Mouse (Mus musculus) testis, postnatal 10 days (tissue): ENCODE data around the gene Mndal.
"Not testable (repeated sequence)": the region's sequence is repeated elsewhere in the genome, so short reads cannot be mapped to it uniquely, and the experiment has no call there.

ENCODE experiments used
- DNase-seq: peaks from one replicate; pipeline ENCODE4 v3.0.0; 2021; ENCODE audit warnings: low spot score

Mndal gene

DNA sequence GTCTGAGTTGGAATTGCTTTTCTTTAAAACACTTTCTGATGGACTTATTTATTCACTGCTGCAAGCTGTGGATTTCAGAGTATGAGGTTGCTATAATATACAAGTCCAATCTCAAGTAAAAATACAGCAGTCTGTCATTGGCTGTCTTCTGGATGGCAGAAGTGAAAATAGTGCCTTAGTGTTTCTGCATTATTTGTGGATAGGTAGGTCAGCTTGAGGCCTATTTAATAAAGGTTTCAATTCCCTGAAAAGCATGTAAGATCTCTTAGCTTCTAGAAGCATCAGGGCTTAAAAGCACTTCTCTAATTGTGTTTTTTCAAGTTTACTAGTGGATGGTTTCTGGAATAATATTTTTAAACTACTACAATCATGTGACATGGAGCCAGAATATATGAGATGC, 52.5 kb downstream of the Mndal start:
- not testable (repeated sequence) for DNase-seq

DNA sequence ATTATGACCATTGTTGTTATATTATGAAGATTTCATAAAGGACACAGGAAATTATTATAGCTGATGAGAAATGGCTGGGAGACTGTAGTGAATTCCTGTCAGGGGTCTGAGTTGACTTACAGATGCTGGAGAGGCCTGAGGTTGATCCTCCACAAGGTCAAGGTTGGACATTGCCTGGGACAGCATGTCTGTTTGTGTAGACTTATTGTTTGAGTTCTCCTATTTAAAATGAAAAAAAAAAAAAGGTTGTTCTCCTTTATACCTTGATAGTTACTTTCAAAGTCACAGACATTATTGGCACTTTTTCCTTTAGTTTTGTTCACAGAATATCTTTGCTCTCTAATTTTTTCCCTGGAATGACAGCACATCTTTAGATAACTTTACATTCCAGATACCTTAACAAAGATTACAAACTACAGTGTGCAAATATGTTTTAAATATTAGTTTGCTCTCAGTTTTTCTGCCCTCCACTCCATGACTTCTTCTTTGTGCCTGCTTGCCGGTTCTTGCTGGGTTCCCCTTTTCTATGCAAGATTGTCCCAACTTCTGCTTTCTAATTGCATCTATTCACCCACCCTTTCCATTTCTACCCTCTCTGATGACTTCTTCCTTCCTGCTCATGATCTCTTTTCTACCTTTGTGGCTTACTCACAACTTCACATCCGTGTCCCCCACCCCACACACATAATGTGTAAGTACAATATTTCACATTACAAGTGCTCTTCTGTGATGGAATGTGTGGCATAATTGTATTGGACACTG, 55.1 kb downstream of the Mndal start:
- not testable (repeated sequence) for DNase-seq

DNA sequence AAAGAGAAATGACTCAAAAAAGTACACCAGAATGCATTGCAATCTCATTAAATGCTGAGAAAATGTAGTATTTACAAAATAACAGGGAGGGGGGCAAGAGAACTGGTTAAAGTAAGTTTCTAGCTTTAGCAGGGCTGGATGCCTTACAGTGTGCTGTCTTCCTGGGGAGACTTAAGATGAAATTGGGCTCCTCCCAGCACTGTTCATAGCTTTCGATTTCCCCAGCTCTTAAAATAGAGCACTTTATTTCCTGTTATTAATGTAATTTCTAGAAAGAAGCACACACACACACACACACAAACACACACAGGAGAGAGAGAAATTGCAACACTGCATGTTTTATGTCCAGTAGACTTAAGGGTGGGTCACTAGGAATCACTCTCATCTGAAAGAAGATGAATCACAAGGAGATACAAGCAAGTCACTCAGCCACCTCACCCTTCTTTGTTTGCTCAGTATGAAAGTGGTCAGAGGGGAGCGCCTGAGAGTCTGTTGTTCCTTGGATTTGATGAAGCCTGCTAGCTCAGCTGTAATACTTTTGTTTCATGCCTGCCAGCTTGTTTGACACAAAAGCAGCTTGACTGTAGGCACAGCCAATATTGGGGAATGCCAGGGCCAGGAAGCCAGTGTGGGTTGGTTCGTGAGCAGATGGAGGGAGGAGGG, 62.2 kb downstream of the Mndal start:
- DNase-seq = not testable (repeated sequence)

DNA sequence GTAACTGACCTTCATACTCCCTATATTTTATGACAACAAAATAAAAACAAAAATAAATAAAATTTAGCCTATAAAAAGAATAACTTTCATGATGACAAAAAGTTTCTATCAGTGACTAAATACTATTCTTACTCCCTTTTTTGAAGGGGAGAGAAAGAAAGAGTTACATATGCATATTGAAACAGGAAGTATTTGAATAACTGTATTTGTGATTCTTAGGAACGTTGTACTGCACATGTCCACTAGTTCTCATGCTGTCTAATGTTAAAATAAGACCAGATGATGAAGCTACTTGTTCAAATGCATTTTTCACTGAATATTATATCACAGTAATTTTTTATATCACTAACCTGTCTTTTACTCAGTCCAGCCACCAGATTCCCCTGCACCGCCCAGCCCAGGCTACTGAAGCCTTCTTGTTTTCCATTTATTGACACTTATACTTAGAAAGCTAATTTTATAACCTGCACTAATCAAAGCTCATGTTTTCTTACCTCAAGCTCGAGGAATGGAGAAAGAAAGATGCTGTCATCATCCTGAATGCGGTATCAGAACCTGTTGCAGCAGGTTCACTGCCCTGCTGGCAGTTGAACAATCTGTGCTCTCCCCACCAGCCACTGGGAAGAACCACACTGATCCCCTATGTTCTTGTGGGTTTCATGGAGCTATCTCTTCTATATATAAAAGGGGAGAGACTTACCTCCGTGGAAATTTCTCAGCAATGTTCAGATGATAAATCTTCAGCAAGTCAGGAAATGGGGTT, 62.9 kb downstream of the Mndal start:
- DNase-seq = not testable (repeated sequence)

DNA sequence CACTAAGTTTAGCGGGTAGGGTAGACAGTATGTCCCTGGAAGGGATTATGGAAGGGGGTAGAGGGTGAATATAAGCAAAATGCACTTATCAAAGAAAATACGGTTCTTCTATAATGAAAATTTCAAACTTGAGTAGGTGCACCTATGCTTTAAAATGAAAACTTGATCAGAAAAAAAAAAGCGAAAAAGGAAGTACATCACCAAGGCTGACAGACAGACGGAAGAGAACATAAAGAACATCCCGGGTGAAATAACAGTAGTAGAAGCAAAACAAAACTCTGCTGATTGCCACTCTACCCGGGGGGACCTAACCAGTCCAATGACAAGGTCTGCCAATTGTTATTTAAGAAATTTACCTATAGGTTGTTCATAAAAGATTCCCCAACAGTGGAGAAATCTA, 64.0 kb downstream of the Mndal start:
- DNase-seq = not testable (repeated sequence)

DNA sequence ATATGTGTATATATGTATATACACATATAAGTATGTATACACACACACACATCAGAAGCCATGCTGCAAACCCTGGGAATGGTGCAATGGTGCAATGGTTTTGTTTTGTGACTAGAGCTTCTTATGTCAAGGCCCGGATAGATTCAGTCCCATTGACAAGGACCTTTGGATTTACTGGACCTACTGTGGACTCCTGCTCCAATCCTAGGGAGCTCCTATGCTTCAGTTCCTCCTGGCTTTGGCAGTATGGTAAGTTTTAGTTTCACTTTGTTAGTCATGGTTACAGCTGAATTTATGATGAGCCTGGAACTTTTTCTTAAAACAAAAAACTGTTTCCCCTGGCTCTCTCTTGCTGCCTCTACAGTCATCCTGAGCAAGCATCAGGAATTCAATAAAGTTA, 65.2 kb downstream of the Mndal start:
- not testable (repeated sequence) for DNase-seq

DNA sequence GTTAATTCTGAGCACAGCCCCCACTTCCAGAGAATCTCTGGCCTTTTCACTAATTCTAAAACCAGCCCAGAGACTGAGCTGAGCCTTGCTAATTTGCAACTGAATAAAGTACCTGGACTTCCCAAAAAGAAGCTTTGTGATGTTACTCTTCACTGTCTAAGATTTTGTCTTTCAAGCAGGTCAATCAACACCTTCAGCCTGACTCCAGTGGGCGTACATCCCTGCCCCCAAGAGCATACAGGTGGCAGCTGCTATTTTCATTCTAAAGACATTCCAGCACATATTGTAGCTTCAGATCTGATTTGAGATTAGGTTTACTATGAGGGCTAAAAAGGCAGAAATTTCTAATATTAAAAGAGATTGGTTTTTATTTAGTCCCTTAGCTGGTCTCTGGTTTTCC, 73.7 kb downstream of the Mndal start:
- not testable (repeated sequence) for DNase-seq

DNA sequence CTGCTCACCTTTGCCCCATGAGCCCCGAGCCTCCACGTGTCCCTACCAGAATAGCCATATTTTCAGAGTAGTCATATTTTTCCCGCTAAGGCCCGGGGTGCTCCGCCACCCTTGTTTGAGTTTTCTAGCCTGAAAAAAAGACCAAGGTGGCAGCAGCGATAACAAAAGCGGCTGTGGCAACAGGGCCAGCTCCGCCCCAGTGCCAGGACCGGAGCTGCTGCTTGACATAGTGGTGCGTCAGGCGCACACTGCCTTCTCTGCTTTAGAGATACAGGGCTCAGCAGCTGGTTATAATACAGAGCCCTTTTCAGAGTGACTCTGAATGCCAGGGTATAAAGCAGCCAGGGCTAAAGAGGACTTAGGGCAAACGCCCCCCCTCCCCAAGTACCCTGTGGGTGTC, 75.8 kb downstream of the Mndal start:
- DNase-seq = no peak

DNA sequence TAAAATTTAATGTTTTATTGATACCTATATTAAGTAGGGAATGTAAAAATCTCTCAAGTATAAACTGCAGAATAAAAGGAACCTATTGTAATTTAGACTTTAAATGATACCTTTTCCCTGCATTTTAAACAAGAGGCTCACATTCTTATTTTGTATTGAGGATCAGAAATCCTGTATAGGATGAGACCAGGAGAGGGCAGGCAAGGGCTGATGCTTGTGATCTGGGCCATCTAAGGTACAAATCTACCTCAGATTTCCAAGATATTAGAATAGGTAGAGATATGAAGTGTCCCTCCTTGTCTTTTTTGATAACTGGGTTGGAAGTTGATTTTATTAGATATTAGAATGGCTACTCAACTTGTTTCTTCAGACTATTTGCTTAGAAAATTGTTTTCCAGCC, 88.6 kb downstream of the Mndal start:
- DNase-seq = not testable (repeated sequence)

DNA sequence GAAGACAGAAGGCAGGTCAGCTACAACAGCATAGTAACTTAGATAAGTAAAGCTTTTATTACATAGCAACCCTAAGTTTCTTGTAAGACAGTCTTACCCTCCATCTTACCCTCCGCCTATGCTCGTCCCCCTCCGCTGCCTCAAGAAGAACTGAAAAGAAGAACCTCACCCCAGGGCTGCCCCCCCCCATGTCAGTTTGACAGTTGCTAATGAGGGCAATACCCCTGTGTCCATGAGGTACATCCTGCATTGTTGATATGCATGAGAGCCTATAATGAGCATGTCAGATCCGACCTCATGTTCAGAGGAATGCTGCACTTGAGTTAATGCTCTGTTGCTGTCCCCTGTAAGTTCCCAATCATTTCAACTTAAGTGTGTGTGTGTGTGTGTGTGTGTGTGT, 89.4 kb downstream of the Mndal start:
- DNase-seq = not testable (repeated sequence)

DNA sequence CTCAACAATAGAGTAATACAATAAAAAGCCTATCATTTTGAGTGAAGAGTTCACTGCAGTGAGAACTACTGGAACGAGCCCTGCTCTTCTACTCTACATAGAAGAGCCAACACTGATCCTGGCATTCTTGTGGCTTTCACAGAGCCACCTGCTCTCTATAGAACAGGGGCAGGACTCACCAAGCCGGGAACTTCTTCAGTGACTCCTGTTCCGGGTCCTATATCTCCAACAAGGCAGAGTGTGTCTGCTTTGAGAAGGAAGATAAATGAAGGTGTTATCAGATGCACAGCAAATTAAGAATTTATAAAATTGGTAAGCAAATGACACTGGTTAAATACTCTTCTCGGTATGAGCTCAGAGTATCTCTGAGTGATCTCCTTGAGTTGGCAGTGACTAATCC, 96.1 kb downstream of the Mndal start:
- not testable (repeated sequence) for DNase-seq

DNA sequence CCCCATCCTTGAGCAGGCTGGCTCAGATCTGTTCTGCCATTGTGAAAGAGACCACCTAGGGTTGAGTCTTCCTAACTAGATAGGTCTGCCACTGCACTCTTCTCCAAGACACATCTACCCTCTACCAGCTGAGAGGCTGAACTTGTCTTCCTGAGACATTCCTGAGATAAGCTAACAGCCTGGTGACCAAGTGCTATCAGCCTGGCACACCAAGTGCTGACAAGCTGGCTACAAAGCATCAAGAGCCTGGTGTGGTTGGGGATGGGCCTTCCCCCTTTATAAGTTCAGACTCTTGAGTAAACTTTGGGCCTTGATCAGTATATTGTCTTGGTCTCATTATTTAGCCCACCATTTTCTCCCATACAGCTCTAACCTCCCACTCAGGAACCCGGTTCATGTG, 97.5 kb downstream of the Mndal start:
- no peak for DNase-seq

DNA sequence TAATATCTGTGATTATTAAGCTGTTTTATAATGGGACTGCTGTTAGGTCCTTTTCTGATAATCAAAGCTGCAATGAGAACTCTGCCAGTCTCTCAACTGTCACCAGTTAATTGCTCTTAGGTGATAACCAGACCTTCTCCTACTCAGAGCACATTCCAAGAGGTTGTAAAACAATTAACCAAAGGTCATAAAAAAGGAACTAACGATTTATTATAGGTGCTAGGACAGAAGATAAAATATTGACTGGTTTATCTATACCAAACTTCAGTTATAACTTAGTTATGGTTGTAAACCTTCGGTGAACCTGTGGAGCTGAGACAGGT, 120.8 kb downstream of the Mndal start:
- not testable (repeated sequence) for DNase-seq

DNA sequence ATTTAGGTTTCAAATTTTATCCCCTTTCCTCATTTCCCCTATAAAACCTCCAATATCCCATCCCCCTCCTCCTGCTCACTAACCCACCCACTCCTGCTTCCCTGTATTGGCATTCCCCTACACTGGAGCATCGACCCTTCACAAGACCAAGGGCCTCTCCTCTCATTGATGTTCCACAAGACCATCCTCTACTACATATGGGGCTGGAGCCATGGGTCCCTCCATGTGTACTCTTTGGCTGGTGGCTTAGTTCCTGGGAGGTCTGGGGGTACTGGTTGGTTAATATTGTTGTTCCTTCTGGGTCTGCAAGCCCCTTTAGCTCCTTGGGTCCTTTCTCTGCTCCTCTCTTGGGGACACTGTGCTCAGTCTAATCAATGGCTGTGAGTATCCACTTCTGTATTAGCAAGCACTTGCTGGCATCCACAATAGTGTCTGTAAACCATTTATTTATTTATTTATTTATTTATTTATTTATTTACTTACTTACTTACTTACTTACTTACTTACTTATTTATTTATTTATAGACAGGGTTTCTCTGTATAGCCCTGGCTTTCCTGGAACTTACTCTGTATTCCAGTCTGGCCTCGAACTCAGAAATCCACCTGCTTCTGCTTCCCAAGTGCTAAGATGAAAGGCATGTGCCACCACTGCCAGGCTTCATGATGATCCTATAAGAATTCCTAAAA, 121.4 kb downstream of the Mndal start:
- not testable (repeated sequence) for DNase-seq

DNA sequence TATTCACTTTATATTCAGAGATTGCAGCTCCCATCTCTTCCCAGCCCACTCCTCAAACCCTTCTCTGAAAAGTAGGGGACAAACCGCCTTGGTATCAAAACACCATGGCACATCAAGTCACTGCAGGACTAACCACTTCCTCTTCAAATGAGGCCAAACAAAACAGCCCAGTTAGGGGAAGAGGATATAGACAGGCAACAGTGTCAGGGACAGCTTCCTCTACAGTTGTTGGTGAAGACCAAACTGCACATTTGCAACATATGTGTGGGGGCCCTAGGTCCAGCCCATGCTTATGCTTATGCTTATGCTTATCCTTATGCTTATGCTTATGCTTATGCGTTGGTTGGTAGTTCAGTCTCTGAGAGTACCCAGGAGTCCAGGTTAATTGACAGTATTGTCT, 133.0 kb downstream of the Mndal start:
- not testable (repeated sequence) for DNase-seq

DNA sequence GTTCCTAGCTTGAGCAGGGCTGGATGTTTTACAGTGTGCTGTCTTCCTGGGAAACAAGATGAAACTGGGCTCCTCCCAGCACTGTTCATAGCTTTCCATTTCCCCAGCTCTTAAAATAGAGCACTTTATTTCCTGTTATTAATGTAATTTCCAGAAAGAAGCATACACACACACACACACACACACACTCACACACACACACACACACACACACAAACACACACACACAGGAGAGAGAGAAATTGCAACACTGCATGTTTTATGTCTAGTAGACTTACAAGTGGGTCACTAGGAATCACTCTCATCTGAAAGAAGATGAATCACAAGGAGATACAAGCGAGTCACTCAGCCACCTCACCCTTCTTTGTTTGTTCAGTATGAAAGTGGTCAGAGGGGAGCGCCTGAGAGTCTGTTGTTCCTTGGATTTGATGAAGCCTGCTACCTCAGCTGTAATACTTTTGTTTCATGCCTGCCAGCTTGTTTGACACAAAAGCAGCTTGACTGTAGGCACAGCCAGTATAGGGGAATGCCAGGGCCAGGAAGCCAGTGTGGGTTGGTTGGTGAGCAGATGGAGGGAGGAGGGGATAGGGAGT, 139.5 kb downstream of the Mndal start:
- DNase-seq = not testable (repeated sequence)

DNA sequence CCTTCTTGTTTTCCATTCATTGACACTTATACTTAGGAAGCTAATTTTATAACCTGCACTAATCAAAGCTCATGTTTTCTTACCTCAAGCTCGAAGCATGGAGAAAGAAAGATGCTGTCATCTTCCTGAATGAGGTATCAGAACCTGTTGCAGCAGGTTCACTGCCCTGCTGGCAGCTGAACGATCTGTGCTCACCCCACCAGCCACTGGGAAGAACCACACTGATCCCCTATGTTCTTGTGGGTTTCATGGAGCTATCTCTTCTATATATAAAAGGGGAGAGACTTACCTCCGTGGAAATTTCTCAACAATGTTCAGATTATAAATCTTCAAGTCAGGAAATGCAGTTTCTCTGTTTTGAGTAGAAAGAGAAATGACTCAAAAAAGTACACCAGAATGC, 140.1 kb downstream of the Mndal start:
- not testable (repeated sequence) for DNase-seq

DNA sequence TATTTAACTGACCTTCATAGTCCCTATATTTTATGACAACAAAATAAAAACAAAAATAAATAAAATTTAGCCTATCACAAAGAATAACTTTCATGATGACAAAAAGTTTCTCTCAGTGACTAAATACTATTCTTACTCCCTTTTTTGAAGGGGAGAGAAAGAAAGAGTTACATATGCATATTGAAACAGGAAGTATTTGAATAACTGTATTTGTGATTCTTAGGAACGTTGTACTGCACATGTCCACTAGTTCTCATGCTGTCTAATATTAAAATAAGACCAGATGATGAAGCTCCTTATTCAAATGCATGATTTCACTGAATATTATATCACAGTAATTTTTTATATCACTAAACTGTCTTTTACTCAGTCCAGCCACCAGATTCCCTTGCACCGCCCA, 140.5 kb downstream of the Mndal start:
- DNase-seq = not testable (repeated sequence)
